Mouse (Mus musculus) MN1 (cell line): Measurements from ENCODE around the gene Zcchc24.

Experiments
- DNase-seq: peaks from one replicate; pipeline ENCODE4 v3.0.0-alpha.2; 2016; ENCODE audit warnings: low spot score

The Zcchc24 gene

GRCm38 (mm10) chr14:25747996-25748756 is 20.7 kb downstream of the Zcchc24 start:
- DNase-seq, result no peak

- DNase-seq, result no peak
These were observed 21.6 kb downstream of the Zcchc24 start for GRCm38 (mm10) chr14:25746971-25747945.

GRCm38 (mm10) chr14:25746371-25746770 is 22.5 kb downstream of the Zcchc24 start:
- DNase-seq, result no peak

- DNase-seq, result no peak
These were observed 23.3 kb downstream of the Zcchc24 start for GRCm38 (mm10) chr14:25745365-25746184.

- DNase-seq, result no peak
These were observed 25.9 kb downstream of the Zcchc24 start for GRCm38 (mm10) chr14:25742943-25743342.

- DNase-seq, result no peak
These were observed 26.9 kb downstream of the Zcchc24 start for GRCm38 (mm10) chr14:25741840-25742367.

- DNase-seq, result peak; percentile 64
These were observed 27.6 kb downstream of the Zcchc24 start for GRCm38 (mm10) chr14:25741211-25741610.

GRCm38 (mm10) chr14:25739957-25740565 is 28.8 kb downstream of the Zcchc24 start:
- DNase-seq, result no peak

GRCm38 (mm10) chr14:25738591-25739001 is 30.2 kb downstream of the Zcchc24 start:
- peak; percentile 94 for DNase-seq

- DNase-seq, result peak; percentile 61
These were observed 32.2 kb downstream of the Zcchc24 start for GRCm38 (mm10) chr14:25736589-25736988.

GRCm38 (mm10) chr14:25736140-25736539 is 32.7 kb downstream of the Zcchc24 start:
- no peak for DNase-seq

- DNase-seq, result peak; percentile 35
These were observed 33.8 kb downstream of the Zcchc24 start for GRCm38 (mm10) chr14:25734736-25735716.

GRCm38 (mm10) chr14:25727149-25727510 is 41.7 kb downstream of the Zcchc24 start:
- no peak for DNase-seq

GRCm38 (mm10) chr14:25726226-25727148 is 42.4 kb downstream of the Zcchc24 start:
- peak; percentile 68 for DNase-seq

- no peak for DNase-seq
These were observed 43.1 kb downstream of the Zcchc24 start for GRCm38 (mm10) chr14:25725690-25726089.

- peak; percentile 60 for DNase-seq
These were observed 43.8 kb downstream of the Zcchc24 start for GRCm38 (mm10) chr14:25725032-25725497.

GRCm38 (mm10) chr14:25720962-25721707 is 47.7 kb downstream of the Zcchc24 start:
- no peak for DNase-seq

- DNase-seq, result no peak
These were observed 49.5 kb downstream of the Zcchc24 start for GRCm38 (mm10) chr14:25719371-25719770.
